Mouse (Mus musculus) liver, embryonic 11.5 days (tissue): ENCODE measurements around the gene Mtmr10. TPM values are rescaled to one million over a fixed set of nuclear protein-coding genes. Genes with fewer than 3 reads are reported as not detected.

ENCODE experiments used
- ATAC-seq: fragments of 200-750 bp; cut with Nextera tagmentation; replicated peaks from 2 replicates; pipeline ENCODE4 v1.8.0; 2017; ENCODE audit warnings: moderate number of reproducible peaks, mild to moderate bottlenecking, moderate TSS enrichment, moderate library complexity; ENCODE audit not compliant: low FRiP score
- DNase-seq: peaks from one replicate; pipeline ENCODE4 v3.0.0-alpha.2; 2017; ENCODE audit warnings: low spot score
- H3K27ac ChIP-seq: fragments of 300-500 bp; sonication (generic); 2 replicates; pipeline ENCODE4 v1.5.1; 2014; ENCODE audit warnings: mild to moderate bottlenecking, low read depth, low read length, control low read depth
- H3K27me3 ChIP-seq: fragments of 300-500 bp; sonication (generic); replicated peaks from 2 replicates; pipeline ENCODE4 v1.6.1; 2014; ENCODE audit warnings: low read length, mixed read lengths; ENCODE audit not compliant: control insufficient read depth, insufficient read depth
- H3K36me3 ChIP-seq: fragments of 300-500 bp; sonication (generic); 2 replicates; pipeline ENCODE4 v1.6.1; 2014; ENCODE audit warnings: mild to moderate bottlenecking, low read length, moderate library complexity, mixed read lengths; ENCODE audit not compliant: control insufficient read depth, insufficient read depth
- H3K4me1 ChIP-seq: fragments of 300-500 bp; sonication (generic); replicated peaks from 2 replicates; pipeline ENCODE4 v1.6.1; 2014; ENCODE audit warnings: low read length, mixed read lengths; ENCODE audit not compliant: control insufficient read depth, insufficient read depth
- H3K4me2 ChIP-seq: fragments of 300-500 bp; sonication (generic); 2 replicates; pipeline ENCODE4 v1.6.1; 2014; ENCODE audit warnings: mild to moderate bottlenecking, control low read depth, moderate library complexity
- H3K4me3 ChIP-seq: fragments of 300-500 bp; sonication (generic); 2 replicates; pipeline ENCODE4 v1.5.1; 2014; ENCODE audit warnings: low read depth, low read length, control low read depth
- H3K9ac ChIP-seq: fragments of 300-500 bp; sonication (generic); 2 replicates; pipeline ENCODE4 v1.6.1; 2014; ENCODE audit warnings: low read depth, low read length, control low read depth
- H3K9me3 ChIP-seq: fragments of 300-500 bp; sonication (generic); 2 replicates; pipeline ENCODE4 v1.6.1; 2016; ENCODE audit warnings: low read length, inconsistent platforms, mixed read lengths; ENCODE audit not compliant: control insufficient read depth
- WGBS: fragments of 180-500 bp; shearing (Covaris S2); extraction: QIAGEN DNeasy Blood & Tissue Kit; methylation state at CpG from one replicate; pipeline ENCODE4 v1.1.7; 2014; 5-methylcytosine and 5-hydroxymethylcytosine counted together
- polyA plus RNA-seq: library from polyadenylated mRNA; unstranded; fragments of >200 nt; fragmentation: Nextera tagmentation; extraction: Ambion mirVana; gene quantifications from 2 replicates; pipeline ENCODE4 v1.2.1, GENCODE M21; 2014

Gene Mtmr10
- polyA plus RNA-seq, 1 experiment from 2014 or later = 5.5 TPM

GRCm38 (mm10) chr7:64248352-64248751 lies 39.1 kb upstream of the Mtmr10 start:
- ATAC-seq = no peak
- 86% methylated on average over 1 of the region's 1 CpGs for WGBS
- H3K27me3 ChIP-seq = no peaks in the 10 kb centered on the region

GRCm38 (mm10) chr7:64249715-64250114 lies 37.7 kb upstream of the Mtmr10 start:
- no peak for ATAC-seq

More at GRCm38 (mm10) chr7:64248352-64248751, 39.1 kb upstream of the Mtmr10 start:
- Histone ChIP-seq H3K36me3 (no peaks in the 10 kb centered on the region), H3K4me2 (no peak overlapping the region), H3K27ac (no peak overlapping the region), H3K4me3 (no peak overlapping the region), H3K9ac (no peak overlapping the region), H3K9me3 (no peaks in the 10 kb centered on the region), H3K4me1 (no peaks in the 10 kb centered on the region)
- DNase-seq = no peak

GRCm38 (mm10) chr7:64250417-64250816 lies 37.0 kb upstream of the Mtmr10 start:
- no peak overlapping the region for H3K4me3 ChIP-seq
- ATAC-seq = no peak
- WGBS = 80% methylated on average over 7 of the region's 7 CpGs

More at GRCm38 (mm10) chr7:64249715-64250114, 37.7 kb upstream of the Mtmr10 start:
- H3K27me3 ChIP-seq = no peaks in the 10 kb centered on the region
- H3K4me2 ChIP-seq = no peak overlapping the region
- H3K9ac ChIP-seq = no peak overlapping the region
- no peaks in the 10 kb centered on the region for H3K9me3 ChIP-seq
- no peak for DNase-seq
- 42% methylated on average over 4 of the region's 4 CpGs for WGBS
- H3K4me1 ChIP-seq = no peaks in the 10 kb centered on the region
- H3K36me3 ChIP-seq = no peaks in the 10 kb centered on the region
- H3K4me3 ChIP-seq = no peak overlapping the region
- H3K27ac ChIP-seq = no peak overlapping the region

GRCm38 (mm10) chr7:64253736-64254135 lies 33.7 kb upstream of the Mtmr10 start:
- Histone ChIP-seq H3K4me1 (no peaks in the 10 kb centered on the region), H3K9me3 (no peaks in the 10 kb centered on the region), H3K9ac (no peak overlapping the region), H3K36me3 (no peaks in the 10 kb centered on the region), H3K4me3 (no peak overlapping the region), H3K4me2 (no peak overlapping the region), H3K27me3 (no peaks in the 10 kb centered on the region), H3K27ac (no peak overlapping the region)
- DNase-seq = no peak
- 87% methylated on average over 3 of the region's 3 CpGs for WGBS
- ATAC-seq = no peak

More at GRCm38 (mm10) chr7:64250417-64250816, 37.0 kb upstream of the Mtmr10 start:
- H3K4me1 ChIP-seq = no peaks in the 10 kb centered on the region
- H3K9me3 ChIP-seq = no peaks in the 10 kb centered on the region
- H3K9ac ChIP-seq = no peak overlapping the region
- no peaks in the 10 kb centered on the region for H3K27me3 ChIP-seq
- H3K4me2 ChIP-seq = no peak overlapping the region
- H3K36me3 ChIP-seq = no peaks in the 10 kb centered on the region
- H3K27ac ChIP-seq = no peak overlapping the region
- no peak for DNase-seq

GRCm38 (mm10) chr7:64265502-64266279 lies 21.8 kb upstream of the Mtmr10 start:
- no peak overlapping the region for H3K27ac ChIP-seq

GRCm38 (mm10) chr7:64266587-64266986 lies 20.9 kb upstream of the Mtmr10 start:
- H3K4me1 ChIP-seq = no peaks in the 10 kb centered on the region
- DNase-seq (no peak), ATAC-seq (no peak)
- H3K27me3 ChIP-seq = peaks cover 15% of the 10 kb centered on the region
- H3K4me3 ChIP-seq = no peak overlapping the region
- H3K27ac ChIP-seq = no peak overlapping the region
- no peaks in the 10 kb centered on the region for H3K36me3 ChIP-seq
- 92% methylated on average over 4 of the region's 4 CpGs for WGBS
- no peaks in the 10 kb centered on the region for H3K9me3 ChIP-seq
- H3K4me2 ChIP-seq = no peak overlapping the region
- H3K9ac ChIP-seq = no peak overlapping the region

More at GRCm38 (mm10) chr7:64265502-64266279, 21.8 kb upstream of the Mtmr10 start:
- WGBS = 79% methylated on average over 13 of the region's 13 CpGs
- no peak overlapping the region for H3K4me3 ChIP-seq
- no peak overlapping the region for H3K9ac ChIP-seq
- no peak for ATAC-seq
- H3K27me3 ChIP-seq = peaks cover 15% of the 10 kb centered on the region
- no peaks in the 10 kb centered on the region for H3K36me3 ChIP-seq
- H3K4me1 ChIP-seq = no peaks in the 10 kb centered on the region
- no peak for DNase-seq
- H3K4me2 ChIP-seq = no peak overlapping the region
- no peaks in the 10 kb centered on the region for H3K9me3 ChIP-seq

- ATAC-seq = no peak
- H3K9ac ChIP-seq = no peak overlapping the region
- H3K27ac ChIP-seq = no peak overlapping the region
- H3K27me3 ChIP-seq = peaks cover 15% of the 10 kb centered on the region
- DNase-seq = no peak
- no peaks in the 10 kb centered on the region for H3K36me3 ChIP-seq
- no peaks in the 10 kb centered on the region for H3K4me1 ChIP-seq
- H3K4me3 ChIP-seq = no peak overlapping the region
- H3K9me3 ChIP-seq = no peaks in the 10 kb centered on the region
- H3K4me2 ChIP-seq = no peak overlapping the region
- 47% methylated on average over 4 of the region's 4 CpGs for WGBS
Measured at GRCm38 (mm10) chr7:64271926-64272325, 15.5 kb upstream of the Mtmr10 start.

- DNase-seq = no peak
- Histone ChIP-seq H3K4me3 (no peak overlapping the region), H3K9ac (no peak overlapping the region), H3K9me3 (no peaks in the 10 kb centered on the region), H3K4me1 (no peaks in the 10 kb centered on the region), H3K36me3 (no peaks in the 10 kb centered on the region), H3K27me3 (no peaks in the 10 kb centered on the region), H3K4me2 (no peak overlapping the region), H3K27ac (no peak overlapping the region)
- no peak for ATAC-seq
- WGBS = 70% methylated on average over 4 of the region's 4 CpGs
Measured at GRCm38 (mm10) chr7:64275518-64275917, 11.9 kb upstream of the Mtmr10 start.

GRCm38 (mm10) chr7:64276921-64277320 lies 10.5 kb upstream of the Mtmr10 start:
- DNase-seq (no peak), ATAC-seq (no peak)
- no peaks in the 10 kb centered on the region for H3K27me3 ChIP-seq
- 44% methylated on average over 6 of the region's 6 CpGs for WGBS
- H3K4me3 ChIP-seq = no peak overlapping the region
- H3K27ac ChIP-seq = no peak overlapping the region
- no peaks in the 10 kb centered on the region for H3K4me1 ChIP-seq
- no peak overlapping the region for H3K9ac ChIP-seq
- no peaks in the 10 kb centered on the region for H3K36me3 ChIP-seq
- H3K9me3 ChIP-seq = no peaks in the 10 kb centered on the region
- no peak overlapping the region for H3K4me2 ChIP-seq
